Comparison of ENCODE assay signal across 16 mouse cellular contexts in the genomic region with DNA sequence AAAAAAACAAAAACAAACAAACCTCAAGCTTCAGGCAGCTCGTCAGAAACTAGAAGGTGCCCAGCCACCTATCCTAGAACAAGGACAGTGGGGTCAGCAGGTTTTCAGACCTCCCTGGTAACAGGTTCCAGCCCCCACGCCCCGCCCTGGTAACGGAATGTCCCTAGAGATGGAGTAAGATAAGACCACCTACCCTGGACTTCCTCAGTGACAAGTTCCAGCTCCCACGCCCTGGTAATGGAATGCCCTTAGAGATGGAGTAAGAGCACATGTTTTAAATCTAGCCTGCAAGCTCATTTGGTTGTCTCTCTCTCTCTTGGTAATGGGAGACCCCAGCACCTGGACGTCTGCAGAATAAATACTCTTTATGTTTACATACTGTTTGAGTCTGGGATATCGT. TPM values are rescaled to one million over a fixed set of nuclear protein-coding genes. Genes with fewer than 3 reads are reported as not detected.
DNase-seq lines count a peak whose midpoint lies in the region; ATAC-seq and TF ChIP-seq lines count a peak whose summit lies in the region.
"Had no signal": no experiment of that assay in that cellular context is flagged by ENCODE, and none has a peak within 500 bp of the region (broad histone marks: within the 10 kb centered on the region; RNA-seq: fewer than 3 reads in every experiment).

No protein-coding gene starts in this region.

- H3K27ac ChIP-seq in kidney, embryonic 16.5 days (ENCODE audit: low read length) = peak overlapping the region; percentile 46; the same call in 1 of the 2 replicates
- H3K27ac ChIP-seq in ES-E14 (ENCODE audit: insufficient read depth, low read depth, low read length, poor library complexity, severe bottlenecking) = peak overlapping the region; percentile 76
- H3K27ac ChIP-seq in embryonic fibroblast, embryonic 13.5 days (ENCODE audit: insufficient read depth, low read length) = peak overlapping the region; percentile 30; the same call in 1 of the 2 replicates
- H3K27ac ChIP-seq: heart, embryonic 15.5 days; midbrain, embryonic 15.5 days had no signal

- 34% methylated on average over 7 of the region's 7 CpGs for WGBS in kidney, embryonic 16.5 days

- no peak overlapping the region for H3K9ac ChIP-seq in kidney, embryonic 16.5 days (replicated peaks; ENCODE audit: low read length)
- 0 out of 2 replicates have a peak overlapping the region, but pooled peaks have one; percentile 1 for H3K9ac ChIP-seq in ES-E14 (ENCODE audit: insufficient read depth, low read depth, low read length, poor library complexity, severe bottlenecking)
- H3K9ac ChIP-seq: heart, embryonic 15.5 days; liver, postnatal 0 days; midbrain, embryonic 15.5 days had no signal

- no peaks in the 10 kb centered on the region for H3K27me3 ChIP-seq in kidney, embryonic 16.5 days (ENCODE audit: insufficient read depth, low read length)
- H3K27me3 ChIP-seq: heart, embryonic 15.5 days; midbrain, embryonic 15.5 days; Patski had no signal

- no peaks in the 10 kb centered on the region for H3K9me3 ChIP-seq in kidney, embryonic 16.5 days (ENCODE audit: low read length)
- H3K9me3 ChIP-seq in ES-E14 (ENCODE audit: control insufficient read depth, insufficient read depth, low read depth, low read length) = no peaks in the 10 kb centered on the region
- H3K9me3 ChIP-seq: heart, embryonic 15.5 days; midbrain, embryonic 15.5 days had no signal

- peak; percentile 36; the same call in 1 of the 2 replicates for ATAC-seq in kidney, embryonic 16.5 days (ENCODE audit: low FRiP score, low TSS enrichment)
- ATAC-seq: intestine, embryonic 16.5 days; liver, postnatal 0 days; midbrain, embryonic 15.5 days; Patski had no signal

- DNase-seq in kidney, adult 8-10 months = no peak
- DNase-seq in ES-E14 (ENCODE audit: low read depth, low spot score) = no peak
- peak; percentile 38 for DNase-seq in embryo, embryonic 10 days (ENCODE audit: low spot score)
- DNase-seq in testis, postnatal 14 days (ENCODE audit: low spot score) = no peak
- DNase-seq in adrenal gland, postnatal 4 days (ENCODE audit: low spot score in 2 of 2) = no peak
- DNase-seq: cerebellum, adult 11 months; cerebellum, postnatal 36 days; gastrocnemius, postnatal 36 days; liver, postnatal 0 days; lung, postnatal 4 days had no signal

- H3K36me3 ChIP-seq in kidney, embryonic 16.5 days (ENCODE audit: insufficient read depth, low read length) = no peaks in the 10 kb centered on the region
- H3K36me3 ChIP-seq in ES-E14 (ENCODE audit: control insufficient read depth, insufficient read depth, low read length, poor library complexity, severe bottlenecking) = no peaks in the 10 kb centered on the region
- H3K36me3 ChIP-seq: heart, embryonic 15.5 days; midbrain, embryonic 15.5 days had no signal

- no peak overlapping the region for H3K4me2 ChIP-seq in kidney, embryonic 16.5 days (replicated peaks; ENCODE audit: low read depth, low read length)
- H3K4me2 ChIP-seq: heart, embryonic 15.5 days; midbrain, embryonic 15.5 days had no signal

- no peak for TF ChIP-seq CTCF in embryonic fibroblast, embryonic 13.5 days (IDR thresholded peaks at IDR 0.05; ENCODE audit: borderline replicate concordance, insufficient read depth, low read length)

- no peak for TF ChIP-seq POLR2A in embryonic fibroblast, embryonic 13.5 days (IDR thresholded peaks at IDR 0.05; ENCODE audit: low read depth, low read length)

- in situ Hi-C loops in ES-E14 (cut with MboI; ENCODE audit: low sequenced_read_pairs in 2 of 2, unreplicated experiment in 2 of 2) = no loop called here

- H3K4me3 ChIP-seq in kidney, embryonic 16.5 days (ENCODE audit: low read length) = no peak overlapping the region
- no peak overlapping the region for H3K4me3 ChIP-seq in ES-E14 (ENCODE audit: insufficient read depth in 1 of 2, low read depth in 1 of 2, low read length in 2 of 2, poor library complexity in 1 of 2, severe bottlenecking in 1 of 2)
- no peak overlapping the region for H3K4me3 ChIP-seq in embryonic fibroblast, embryonic 13.5 days (ENCODE audit: insufficient read depth, low read length)
- H3K4me3 ChIP-seq: heart, embryonic 15.5 days; midbrain, embryonic 15.5 days had no signal

- H3K4me1 ChIP-seq in kidney, embryonic 16.5 days (ENCODE audit: insufficient read depth, low read length) = peaks cover 16% of the 10 kb centered on the region
- H3K4me1 ChIP-seq in ES-E14 (ENCODE audit: control insufficient read depth in 2 of 2, insufficient read depth in 2 of 2, low read length in 2 of 2, poor library complexity in 1 of 2) = peaks cover 12 to 22% of the 10 kb centered on the region in 2 experiments
- H3K4me1 ChIP-seq in embryonic fibroblast, embryonic 13.5 days (ENCODE audit: control insufficient read depth, insufficient read depth, low read length) = peaks cover 5% of the 10 kb centered on the region; the same call in 1 of the 2 replicates
- H3K4me1 ChIP-seq: midbrain, embryonic 15.5 days had no signal

TF ChIP-seq in ES-E14, 5 proteins besides CTCF, POLR2A, EP300 and RAD21:
- no peak for TF ChIP-seq ZNF384 (IDR thresholded peaks at IDR 0.05; ENCODE audit: low read depth, low read length)
- no peak for TF ChIP-seq HCFC1 (IDR thresholded peaks at IDR 0.05; ENCODE audit: borderline replicate concordance, insufficient read depth, low read length)
- no peak for TF ChIP-seq CHD2 (IDR thresholded peaks at IDR 0.05; ENCODE audit: low read depth, low read length)

RNA-seq across cellular contexts. Expression of gene Utrn, which starts 46.7 kb away (rescaled TPM):
- polyA plus RNA-seq in kidney, embryonic 16.5 days (2015; fragmentation: Nextera tagmentation; extraction: Ambion mirVana) = 76.0 and 88.1 TPM in 2 replicates
- 66.9 and 91.8 TPM in 2 replicates for total RNA-seq in ES-E14 (2012; rRNA removed)
- polyA plus RNA-seq in embryonic fibroblast, embryonic 13.5 days (2011; ENCODE audit: insufficient read length, low read depth, missing spikeins) = 104 and 132 TPM in 2 replicates
- 100 to 1,000 TPM in 1 of 2 experiments, 10 to 100 TPM in 1; 91.1 to 101 TPM for total RNA-seq in adrenal gland, postnatal 4 days (2021)

RNA-seq across cellular contexts. Expression of gene Stx11, which starts 48.3 kb away (rescaled TPM):
- 2.3 and 2.4 TPM in 2 replicates for polyA plus RNA-seq in kidney, embryonic 16.5 days (2015; fragmentation: Nextera tagmentation; extraction: Ambion mirVana)
- total RNA-seq in ES-E14 (2012; rRNA removed) = 0.90 and 2.5 TPM in 2 replicates
- 5.1 and 6.8 TPM in 2 replicates for polyA plus RNA-seq in embryonic fibroblast, embryonic 13.5 days (2011; ENCODE audit: insufficient read length, low read depth, missing spikeins)
- 1 to 10 TPM; 8.4 to 9.7 TPM for total RNA-seq in adrenal gland, postnatal 4 days (2021)
